Mouse (Mus musculus): Measurements from ENCODE around the gene Ankrd42. TPM values are rescaled to one million over a fixed set of nuclear protein-coding genes. Genes with fewer than 3 reads are reported as not detected.

Ankrd42 gene
- total and polyA plus RNA-seq, 3 experiments, result 0.14 to 0.68 (median 0.26) TPM

GRCm38 (mm10) chr7:92658050-92658449 lies 21.1 kb upstream of the Ankrd42 start:
- TF ChIP-seq IRF4 (IDR thresholded peaks at IDR 0.05; ENCODE audit: low read depth, low read length) (no peak), MEF2A (IDR thresholded peaks at IDR 0.05; ENCODE audit: borderline replicate concordance, low read depth, low read length) (no peak)
- Histone ChIP-seq H3K4me1 (ENCODE audit: control insufficient read depth in 1 of 2, insufficient read depth in 2 of 2) (peaks cover 0 to 26% of the 10 kb centered on the region in 2 experiments; a peak in 1 of 4 replicates), H3K79me2 (replicated peaks; ENCODE audit: control insufficient read depth, extremely low read depth, insufficient read depth, poor library complexity, severe bottlenecking) (peaks cover 53% of the 10 kb centered on the region), H3K36me3 (replicated peaks in 1 of 2; ENCODE audit: control insufficient read depth in 1 of 2, insufficient read depth in 1 of 2, low read length in 1 of 2) (peaks cover 49 to 80% of the 10 kb centered on the region in 2 experiments), H3K27ac (ENCODE audit: insufficient read depth, low read depth) (no peak overlapping the region), H3K27me3 (replicated peaks) (no peaks in the 10 kb centered on the region), H3K4me2 (ENCODE audit: insufficient read depth, low read depth, poor library complexity, severe bottlenecking) (no peak overlapping the region), H3K4me3 (replicated peaks in 1 of 3; ENCODE audit: low read depth in 2 of 3, low read length in 2 of 3, poor library complexity in 1 of 3) (no peak overlapping the region), H3K9ac (ENCODE audit: insufficient read depth, low read depth) (no peak overlapping the region), H3K9me3 (replicated peaks; ENCODE audit: low read length) (peaks cover 2% of the 10 kb centered on the region)
- DNase-seq (ENCODE audit: extremely low read depth), result no peak
- in situ Hi-C loops (cut with MboI; ENCODE audit: low pct_ligation_motif_present, low pct_unique_long_range_greater_than_20kb, low sequenced_read_pairs), result no loop called here
- dilution Hi-C loops (cut with MboI; ENCODE audit: extremely low pct_ligation_motif_present, extremely low pct_unique_long_range_greater_than_20kb, low sequenced_read_pairs), result no loop called here

GRCm38 (mm10) chr7:92656386-92656785 lies 19.4 kb upstream of the Ankrd42 start:
- dilution Hi-C loops (cut with MboI; ENCODE audit: extremely low pct_ligation_motif_present, extremely low pct_unique_long_range_greater_than_20kb, low sequenced_read_pairs) (no loop called here), in situ Hi-C loops (cut with MboI; ENCODE audit: low pct_ligation_motif_present, low pct_unique_long_range_greater_than_20kb, low sequenced_read_pairs) (no loop called here)
- peaks cover 44 to 75% of the 10 kb centered on the region in 2 experiments for H3K36me3 ChIP-seq (replicated peaks in 1 of 2; ENCODE audit: control insufficient read depth in 1 of 2, insufficient read depth in 1 of 2, low read length in 1 of 2)
- H3K9ac ChIP-seq (ENCODE audit: insufficient read depth, low read depth), result no peak overlapping the region
- peaks cover 55% of the 10 kb centered on the region for H3K79me2 ChIP-seq (replicated peaks; ENCODE audit: control insufficient read depth, extremely low read depth, insufficient read depth, poor library complexity, severe bottlenecking)
- H3K27me3 ChIP-seq (replicated peaks), result no peaks in the 10 kb centered on the region
- peaks cover 0 to 29% of the 10 kb centered on the region in 2 experiments; a peak in 1 of 4 replicates for H3K4me1 ChIP-seq (ENCODE audit: control insufficient read depth in 1 of 2, insufficient read depth in 2 of 2)
- no peak for TF ChIP-seq MAFK (IDR thresholded peaks at IDR 0.05; ENCODE audit: insufficient replicate concordance, low read length)
- TF ChIP-seq ETS1 (conservative IDR thresholded peaks at IDR 0.05; ENCODE audit: low read depth, low read length), result no peak
- TF ChIP-seq MAX (IDR thresholded peaks at IDR 0.05; ENCODE audit: low read length), result no peak
- TF ChIP-seq JUN (IDR thresholded peaks at IDR 0.05; ENCODE audit: insufficient read depth, low read depth, low read length), result no peak
- no peak for TF ChIP-seq PAX5 (IDR thresholded peaks at IDR 0.05; ENCODE audit: low read length)
- no peak for TF ChIP-seq E2F4 (IDR thresholded peaks at IDR 0.05; ENCODE audit: insufficient replicate concordance, low read depth, low read length)
- TF ChIP-seq IRF4 (IDR thresholded peaks at IDR 0.05; ENCODE audit: low read depth, low read length), result no peak
- DNase-seq (ENCODE audit: extremely low read depth), result no peak
- H3K9me3 ChIP-seq (replicated peaks; ENCODE audit: low read length), result peaks cover 2% of the 10 kb centered on the region
- no peak overlapping the region for H3K27ac ChIP-seq (ENCODE audit: insufficient read depth, low read depth)
- H3K4me3 ChIP-seq (replicated peaks in 1 of 3; ENCODE audit: low read depth in 2 of 3, low read length in 2 of 3, poor library complexity in 1 of 3), result no peak overlapping the region
- H3K4me2 ChIP-seq (ENCODE audit: insufficient read depth, low read depth, poor library complexity, severe bottlenecking), result no peak overlapping the region; the same call in 1 of the 2 replicates

DNA sequence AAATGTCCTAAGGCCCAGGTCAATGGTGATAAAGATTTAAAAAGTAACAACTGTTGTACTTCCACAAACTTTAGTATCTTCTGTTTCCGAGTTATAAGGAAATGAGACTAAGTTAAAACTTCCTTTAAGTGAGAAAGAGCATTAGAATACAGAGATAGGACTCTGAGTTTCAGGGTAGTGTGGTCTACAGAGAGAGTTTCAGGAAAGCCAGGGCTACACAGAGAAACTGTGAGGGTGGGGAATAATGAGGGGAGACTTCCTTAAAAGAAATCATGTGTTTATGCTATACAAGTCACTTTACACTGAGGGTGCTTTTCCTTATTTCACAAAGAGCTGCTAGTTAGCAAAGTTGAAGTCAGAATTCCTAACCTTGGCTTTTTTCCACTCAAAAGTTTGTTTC lies 16.4 kb upstream of the Ankrd42 start:
- no peak for DNase-seq (ENCODE audit: extremely low read depth)
- Histone ChIP-seq H3K79me2 (replicated peaks; ENCODE audit: control insufficient read depth, extremely low read depth, insufficient read depth, poor library complexity, severe bottlenecking) (peaks cover 44% of the 10 kb centered on the region), H3K4me1 (ENCODE audit: control insufficient read depth in 1 of 2, insufficient read depth in 2 of 2) (peaks cover 0 to 25% of the 10 kb centered on the region in 2 experiments; a peak in 1 of 4 replicates), H3K4me3 (replicated peaks in 1 of 3; ENCODE audit: low read depth in 2 of 3, low read length in 2 of 3, poor library complexity in 1 of 3) (no peak overlapping the region), H3K9ac (ENCODE audit: insufficient read depth, low read depth) (no peak overlapping the region; the same call in 1 of the 2 replicates), H3K27ac (ENCODE audit: insufficient read depth, low read depth) (no peak overlapping the region), H3K27me3 (replicated peaks) (no peaks in the 10 kb centered on the region), H3K36me3 (replicated peaks in 1 of 2; ENCODE audit: control insufficient read depth in 1 of 2, insufficient read depth in 1 of 2, low read length in 1 of 2) (peaks cover 32 to 65% of the 10 kb centered on the region in 2 experiments), H3K9me3 (replicated peaks; ENCODE audit: low read length) (peaks cover 2% of the 10 kb centered on the region), H3K4me2 (ENCODE audit: insufficient read depth, low read depth, poor library complexity, severe bottlenecking) (no peak overlapping the region)
- TF ChIP-seq KAT2A (IDR thresholded peaks at IDR 0.05; ENCODE audit: insufficient replicate concordance, low read length) (no peak), JUND (conservative IDR thresholded peaks at IDR 0.05; ENCODE audit: low read depth, low read length) (no peak), POLR2A (IDR thresholded peaks at IDR 0.05; ENCODE audit: low read depth, low read length) (no peak), HCFC1 (IDR thresholded peaks at IDR 0.05; ENCODE audit: low read depth, low read length) (no peak), ZC3H11A (IDR thresholded peaks at IDR 0.05; ENCODE audit: low read depth, low read length) (no peak), TCF12 (IDR thresholded peaks at IDR 0.05; ENCODE audit: low read depth, low read length) (no peak), PAX5 (IDR thresholded peaks at IDR 0.05; ENCODE audit: low read length) (no peak), EP300 (IDR thresholded peaks at IDR 0.05; ENCODE audit: low read length) (no peak)
- in situ Hi-C loops (cut with MboI; ENCODE audit: low pct_ligation_motif_present, low pct_unique_long_range_greater_than_20kb, low sequenced_read_pairs) (no loop called here), dilution Hi-C loops (cut with MboI; ENCODE audit: extremely low pct_ligation_motif_present, extremely low pct_unique_long_range_greater_than_20kb, low sequenced_read_pairs) (no loop called here)

Measured in CH12.LX (cell line).